ENCODE assay signal across 8 mouse cellular contexts in the genomic region with DNA sequence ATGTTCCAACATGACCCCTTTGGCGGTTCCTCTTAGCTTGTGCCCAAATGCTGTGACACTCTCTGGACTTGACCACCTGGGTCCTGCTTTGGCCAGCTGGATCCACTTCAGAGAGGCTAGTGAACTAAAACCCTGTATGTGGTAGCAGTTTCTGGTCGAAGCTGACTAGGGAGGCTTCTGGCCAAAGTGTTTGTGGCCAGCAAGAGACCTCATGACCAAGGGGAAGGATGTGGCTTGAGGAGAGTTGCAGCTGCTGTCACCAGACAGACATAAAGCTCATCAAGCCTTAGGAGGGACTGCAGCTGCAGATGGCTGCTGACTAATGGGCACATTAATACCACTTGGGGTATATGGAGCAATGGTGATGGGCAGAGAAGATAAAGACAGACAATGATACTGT.
DNase-seq lines count a peak whose midpoint lies in the region; ATAC-seq lines count a peak whose summit lies in the region.

No protein-coding gene starts in this region.

- WGBS in kidney, embryonic 15.5 days = 72% methylated on average over 2 of the region's 2 CpGs
- 81% methylated on average over 2 of the region's 2 CpGs for WGBS in hindbrain, embryonic 14.5 days
- 70% methylated on average over 2 of the region's 2 CpGs for WGBS in midbrain, embryonic 16.5 days

- no peak overlapping the region for H3K9ac ChIP-seq in kidney, embryonic 15.5 days
- H3K9ac ChIP-seq in hindbrain, embryonic 14.5 days = no peak overlapping the region
- H3K9ac ChIP-seq in midbrain, embryonic 16.5 days (ENCODE audit: low read depth, low read length) = no peak overlapping the region

- peak; percentile 27 for DNase-seq in kidney, adult 9 months
- peak; percentile 15 for DNase-seq in adipocyte (ENCODE audit: low spot score)
- peak; percentile 84 for DNase-seq in heart, adult 8-10 months (ENCODE audit: low spot score)
- DNase-seq in lung, postnatal 36 days = peak; percentile 64
- no peak for DNase-seq in adrenal gland, postnatal 10 days
- no peak for DNase-seq in hindbrain, embryonic 14.5 days (ENCODE audit: low spot score)

- peaks cover 17% of the 10 kb centered on the region for H3K4me1 ChIP-seq in kidney, embryonic 15.5 days
- H3K4me1 ChIP-seq in hindbrain, embryonic 14.5 days (replicated peaks; ENCODE audit: control insufficient read depth, insufficient read depth, low read length) = peaks cover 4% of the 10 kb centered on the region
- H3K4me1 ChIP-seq in midbrain, embryonic 16.5 days (ENCODE audit: control insufficient read depth, insufficient read depth, low read length) = peaks cover 9% of the 10 kb centered on the region; the same call in 1 of the 2 replicates

- no peaks in the 10 kb centered on the region for H3K9me3 ChIP-seq in kidney, embryonic 15.5 days (replicated peaks)
- H3K9me3 ChIP-seq in hindbrain, embryonic 14.5 days (ENCODE audit: control insufficient read depth, low read length) = no peaks in the 10 kb centered on the region
- no peaks in the 10 kb centered on the region for H3K9me3 ChIP-seq in midbrain, embryonic 16.5 days (replicated peaks; ENCODE audit: control insufficient read depth, low read length, poor library complexity, severe bottlenecking)

- ATAC-seq in kidney, embryonic 15.5 days (replicated peaks; ENCODE audit: low FRiP score) = no peak
- no peak for ATAC-seq in hindbrain, embryonic 14.5 days (ENCODE audit: low FRiP score)
- no peak for ATAC-seq in midbrain, embryonic 16.5 days

- no peaks in the 10 kb centered on the region for H3K27me3 ChIP-seq in kidney, embryonic 15.5 days
- no peaks in the 10 kb centered on the region for H3K27me3 ChIP-seq in hindbrain, embryonic 14.5 days (ENCODE audit: control insufficient read depth, insufficient read depth, low read length)
- H3K27me3 ChIP-seq in midbrain, embryonic 16.5 days (ENCODE audit: control insufficient read depth, insufficient read depth, low read depth, low read length) = no peaks in the 10 kb centered on the region

- H3K36me3 ChIP-seq in kidney, embryonic 15.5 days = no peaks in the 10 kb centered on the region
- H3K36me3 ChIP-seq in hindbrain, embryonic 14.5 days (replicated peaks; ENCODE audit: control insufficient read depth, insufficient read depth) = no peaks in the 10 kb centered on the region
- H3K36me3 ChIP-seq in midbrain, embryonic 16.5 days (ENCODE audit: control insufficient read depth, insufficient read depth, low read length) = no peaks in the 10 kb centered on the region

- H3K4me3 ChIP-seq in kidney, embryonic 15.5 days (replicated peaks) = no peak overlapping the region
- H3K4me3 ChIP-seq in hindbrain, embryonic 14.5 days (replicated peaks; ENCODE audit: low read length) = no peak overlapping the region
- no peak overlapping the region for H3K4me3 ChIP-seq in midbrain, embryonic 16.5 days (ENCODE audit: low read depth, low read length)

- H3K4me2 ChIP-seq in kidney, embryonic 15.5 days = no peak overlapping the region
- no peak overlapping the region for H3K4me2 ChIP-seq in hindbrain, embryonic 14.5 days (replicated peaks)
- no peak overlapping the region for H3K4me2 ChIP-seq in midbrain, embryonic 16.5 days (ENCODE audit: low read length)

- no peak overlapping the region for H3K27ac ChIP-seq in kidney, embryonic 15.5 days
- H3K27ac ChIP-seq in hindbrain, embryonic 14.5 days = no peak overlapping the region
- H3K27ac ChIP-seq in midbrain, embryonic 16.5 days (ENCODE audit: low read length) = no peak overlapping the region

Comparison
In these comparisons a context has a peak if more than half of its experiments do, and no peak if none do; other contexts are left out.
1. DNase-seq: peak in kidney, adult 9 months (single experiment), adipocyte (single experiment), heart, adult 8-10 months (single experiment) and lung, postnatal 36 days (single experiment); none in adrenal gland, postnatal 10 days (single experiment) and hindbrain, embryonic 14.5 days (single experiment).